Mouse (Mus musculus) frontal cortex, adult (tissue): ENCODE results near the gene Hspa12a.
A peak's percentile ranks its signal among the peaks of the same experiment; 100 is the strongest.

ENCODE experiments used
- ATAC-seq: cut with Nextera tagmentation; 2 replicates; pipeline ENCODE4 v1.9.2; 2017; ENCODE audit warnings: mild to moderate bottlenecking, moderate library complexity, mixed read lengths; ENCODE audit not compliant: low TSS enrichment

Hspa12a gene

DNA sequence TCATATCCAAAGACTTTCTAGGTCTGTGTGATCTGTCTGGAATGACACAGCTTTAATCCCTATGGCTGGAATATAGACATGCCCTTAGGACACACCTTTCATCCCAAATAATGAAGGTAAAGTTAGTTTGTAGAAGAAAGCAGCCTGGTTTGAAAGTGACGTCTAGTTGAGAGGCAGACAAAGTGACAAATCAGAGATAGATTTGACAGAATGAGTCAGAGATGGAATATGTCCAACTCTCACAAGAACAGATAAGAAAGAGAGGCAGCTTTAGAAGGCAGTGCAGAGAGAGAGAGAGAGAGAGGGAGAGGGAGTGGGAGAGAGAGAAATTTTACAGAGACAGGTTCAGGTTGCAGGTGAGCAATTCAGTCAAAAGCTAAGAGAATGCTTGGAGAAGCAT lies 119.1 kb downstream of the Hspa12a start:
- no peak for ATAC-seq

DNA sequence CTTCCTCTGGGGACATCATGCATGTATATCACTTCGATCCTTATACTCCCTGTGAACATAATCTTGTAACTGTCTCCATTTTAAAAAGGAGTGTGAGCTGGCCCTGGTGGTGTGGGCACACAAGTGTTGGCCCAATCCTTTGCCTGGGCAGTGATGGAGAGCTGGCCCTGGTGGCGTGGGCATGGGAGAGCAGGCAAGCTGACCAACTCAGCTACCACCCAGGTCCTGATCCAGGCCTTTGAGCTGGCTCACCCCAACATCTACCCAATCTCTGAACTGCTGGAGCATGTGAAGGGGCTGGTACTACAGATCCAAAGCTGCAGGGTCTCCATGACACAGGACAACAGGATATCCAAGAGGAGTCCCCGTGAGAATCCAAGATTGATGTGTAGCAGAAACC lies 120.2 kb downstream of the Hspa12a start:
- ATAC-seq: no peak

DNA sequence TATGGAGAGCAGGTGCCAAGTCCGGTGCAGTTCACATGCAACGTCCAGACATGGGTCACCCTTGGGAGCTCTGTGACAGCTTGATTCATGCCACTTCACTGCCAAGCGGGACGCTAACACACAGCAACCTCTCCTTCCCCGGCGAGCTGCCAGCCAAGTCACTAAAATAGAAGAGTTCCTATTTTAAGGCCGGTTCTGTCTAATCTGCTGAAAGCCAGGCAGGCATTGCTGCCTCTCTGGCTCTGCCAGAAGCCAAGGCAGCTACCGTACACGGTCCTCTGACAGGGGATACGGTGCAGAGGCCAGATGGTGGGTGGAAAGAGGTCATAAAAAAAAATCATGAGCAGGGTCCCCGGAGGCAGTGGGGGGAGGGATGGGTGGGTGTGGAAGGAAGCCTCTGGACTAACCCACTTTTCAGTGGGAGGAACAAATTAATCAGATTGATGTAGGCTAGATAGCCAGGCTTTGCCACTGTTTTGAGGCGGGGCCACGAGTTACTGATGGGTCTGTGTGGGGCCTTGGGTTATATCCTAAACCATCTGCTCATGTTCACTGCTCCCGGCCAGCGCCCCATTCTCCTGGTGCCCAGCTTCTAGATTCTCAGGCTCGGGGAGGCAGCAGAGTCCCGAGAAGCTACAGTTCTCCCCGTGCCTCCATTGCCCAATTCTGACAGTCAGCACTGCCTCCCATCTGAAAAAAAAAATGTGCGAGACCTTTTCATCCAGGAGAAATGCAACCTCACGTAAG lies 120.8 kb downstream of the Hspa12a start:
- ATAC-seq: peak; percentile 69

DNA sequence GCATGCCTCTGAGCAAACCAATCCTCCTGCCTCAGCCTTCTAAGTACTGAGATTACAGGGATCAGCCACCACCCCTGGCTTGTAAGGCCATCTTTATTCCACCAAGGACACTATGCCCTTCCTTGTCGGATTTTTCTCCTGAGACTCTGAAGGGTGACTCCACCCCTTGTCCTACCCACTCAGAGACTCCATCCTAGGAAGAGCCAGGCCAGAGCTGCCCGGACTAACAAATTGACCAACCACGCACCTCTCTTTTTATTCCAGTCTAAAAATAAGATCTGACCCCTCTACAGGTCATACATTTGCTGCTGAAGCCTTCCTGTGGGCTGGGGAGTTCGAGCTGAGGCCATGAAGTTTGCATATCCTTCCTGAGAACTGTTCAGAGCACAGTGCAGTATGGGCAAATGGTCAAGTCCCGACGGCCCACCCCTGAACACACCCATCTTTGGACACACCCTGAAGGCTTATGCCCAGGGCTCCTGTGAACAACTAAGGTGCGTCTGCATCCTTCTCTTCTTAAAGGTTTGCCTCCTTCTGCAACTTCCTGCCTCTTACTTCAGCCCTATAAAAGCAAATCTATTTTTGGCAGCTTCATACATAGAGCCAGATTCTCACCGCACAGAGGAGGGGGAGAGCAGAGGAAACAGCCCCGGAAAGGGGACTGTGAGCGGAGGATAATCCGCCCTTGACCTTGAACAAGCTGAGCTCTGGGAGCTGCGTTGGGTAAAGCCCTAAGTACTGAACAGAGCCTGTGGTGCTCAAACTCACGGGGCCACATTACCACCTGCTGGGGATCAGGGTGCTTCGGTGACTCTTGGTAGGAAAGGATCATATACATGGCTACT lies 124.7 kb downstream of the Hspa12a start:
- no peak for ATAC-seq

GRCm38 (mm10) chr19:58817398-58817797 lies 126.1 kb downstream of the Hspa12a start:
- ATAC-seq: no peak

DNA sequence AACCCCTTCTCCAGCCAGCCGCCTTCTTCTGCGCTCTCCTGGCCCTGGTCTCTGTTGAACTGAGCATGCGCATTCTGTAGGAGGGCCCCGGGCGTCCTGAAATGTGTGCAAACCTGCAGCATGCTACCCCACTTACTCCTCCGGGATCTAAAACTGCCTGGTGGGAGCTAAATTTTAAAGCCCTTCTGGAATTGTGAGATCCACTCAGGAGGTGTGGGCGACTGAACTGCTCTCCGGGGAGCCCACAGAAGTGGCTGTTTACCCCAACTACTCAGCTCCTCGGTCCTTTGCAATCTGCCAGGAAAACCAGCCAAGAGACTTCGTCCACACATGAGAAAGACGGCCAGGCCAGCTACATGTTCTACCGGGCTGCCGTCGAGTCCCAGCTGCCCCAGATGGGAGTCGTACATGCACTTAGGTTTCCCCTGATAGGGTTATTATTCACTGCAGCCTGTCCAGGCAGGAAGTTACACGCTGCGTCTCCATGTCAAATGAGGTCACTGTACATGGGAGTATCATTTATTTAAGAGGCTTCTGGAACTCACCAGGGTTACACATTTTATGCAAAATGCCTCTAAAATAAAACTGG lies 126.9 kb downstream of the Hspa12a start:
- ATAC-seq: peak; percentile 82

- no peak for ATAC-seq
These were observed 128.1 kb downstream of the Hspa12a start for GRCm38 (mm10) chr19:58815179-58815922.

GRCm38 (mm10) chr19:58810536-58810935 lies 132.9 kb downstream of the Hspa12a start:
- peak; percentile 42 for ATAC-seq

GRCm38 (mm10) chr19:58808864-58809263 lies 134.6 kb downstream of the Hspa12a start:
- ATAC-seq: no peak

- peak; percentile 75 for ATAC-seq
These were observed 137.1 kb downstream of the Hspa12a start for GRCm38 (mm10) chr19:58806364-58806763.

DNA sequence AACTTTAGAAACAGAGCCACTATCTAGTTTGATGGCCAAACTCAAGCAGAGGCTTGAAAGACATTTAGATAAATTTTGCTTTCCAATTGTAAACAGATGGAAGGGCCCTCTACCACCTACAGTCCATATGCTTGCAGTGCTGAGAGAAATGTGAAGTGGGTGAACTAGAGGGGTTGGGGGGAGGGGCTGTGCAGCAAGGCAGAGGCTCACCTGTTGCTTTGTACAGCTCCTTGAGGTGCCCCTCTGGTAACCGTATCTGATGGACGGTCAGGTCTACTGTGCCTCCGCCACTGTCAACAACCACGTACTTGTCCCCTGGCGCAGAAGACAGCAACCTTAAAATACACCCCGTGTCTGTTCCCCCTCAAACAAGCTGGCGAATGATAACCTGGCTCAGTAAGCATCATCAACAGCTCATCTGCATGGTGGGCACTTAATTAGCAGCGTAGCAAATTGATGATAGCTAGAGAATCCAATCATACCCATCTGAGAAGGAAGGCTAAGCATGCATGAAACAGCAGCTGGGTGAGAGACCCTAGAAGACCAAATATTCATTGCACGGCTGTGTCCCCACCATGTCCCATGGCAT lies 138.2 kb downstream of the Hspa12a start:
- peak; percentile 36; the same call in 1 of the 2 replicates for ATAC-seq

GRCm38 (mm10) chr19:58795114-58795669 lies 148.3 kb downstream of the Hspa12a start:
- no peak for ATAC-seq

DNA sequence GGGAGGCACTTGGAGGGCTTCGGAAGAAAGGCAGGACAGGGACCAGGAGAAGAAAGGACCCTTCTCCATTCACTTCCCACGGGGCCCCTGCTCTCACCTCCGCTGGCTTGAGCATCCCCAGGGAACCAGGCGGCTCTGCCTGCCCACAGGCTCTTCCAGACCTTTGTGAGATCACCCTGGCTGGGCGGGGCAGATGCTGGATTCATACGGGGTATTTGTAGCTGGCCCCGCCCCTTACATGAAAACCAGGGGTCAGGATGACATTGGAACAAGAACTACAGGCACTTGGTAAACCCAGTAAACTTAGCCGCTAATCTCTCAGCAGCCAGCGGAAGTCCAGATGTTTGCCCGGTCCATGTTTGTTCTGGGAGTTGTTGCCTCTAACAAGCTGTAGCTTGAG lies 149.2 kb downstream of the Hspa12a start, which contains the start of gene 1700019N19Rik:
TSS of gene 1700019N19Rik (minus strand) at position 178 of the 400 bp plus-strand sequence.
- no peak for ATAC-seq

DNA sequence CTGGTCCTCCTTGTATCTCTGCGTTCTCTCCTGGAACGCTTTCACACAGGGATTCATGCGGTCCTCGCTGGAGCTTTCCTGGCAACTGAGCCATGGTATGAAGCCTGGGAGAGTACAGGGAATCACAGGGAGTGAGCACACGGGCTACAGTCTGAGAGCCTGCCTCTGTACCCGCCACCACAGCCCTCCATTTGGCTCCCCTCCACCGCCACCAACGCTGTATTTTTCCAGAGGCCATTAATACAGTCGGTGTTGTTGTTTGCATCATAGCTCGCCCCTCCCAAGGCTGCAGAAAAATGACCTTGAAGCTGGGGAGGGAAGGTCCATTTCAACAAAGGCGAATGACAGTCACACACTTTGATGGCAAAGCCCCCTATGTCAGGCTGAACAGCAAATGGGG lies 154.3 kb downstream of the Hspa12a start:
- peak; percentile 71 for ATAC-seq

DNA sequence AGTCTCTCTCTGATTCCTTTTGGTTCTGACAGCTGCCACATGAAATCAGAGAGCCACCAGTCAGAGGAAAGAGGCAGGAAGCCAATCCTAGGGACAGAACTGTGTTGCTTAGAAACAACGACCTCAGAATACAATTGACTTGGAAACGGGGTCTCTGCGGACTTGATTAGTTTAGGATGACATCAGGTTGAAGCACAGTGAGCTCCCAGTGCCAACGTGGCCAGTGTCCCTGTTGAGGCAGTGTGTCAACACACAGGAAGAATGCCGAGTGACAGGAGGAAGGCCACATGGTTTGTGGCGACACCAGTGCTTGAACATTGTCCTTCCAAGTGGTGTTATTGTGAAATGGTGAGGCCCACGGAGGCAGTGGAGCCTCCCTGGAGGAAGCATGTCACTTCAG lies 159.5 kb downstream of the Hspa12a start:
- ATAC-seq: no peak

DNA sequence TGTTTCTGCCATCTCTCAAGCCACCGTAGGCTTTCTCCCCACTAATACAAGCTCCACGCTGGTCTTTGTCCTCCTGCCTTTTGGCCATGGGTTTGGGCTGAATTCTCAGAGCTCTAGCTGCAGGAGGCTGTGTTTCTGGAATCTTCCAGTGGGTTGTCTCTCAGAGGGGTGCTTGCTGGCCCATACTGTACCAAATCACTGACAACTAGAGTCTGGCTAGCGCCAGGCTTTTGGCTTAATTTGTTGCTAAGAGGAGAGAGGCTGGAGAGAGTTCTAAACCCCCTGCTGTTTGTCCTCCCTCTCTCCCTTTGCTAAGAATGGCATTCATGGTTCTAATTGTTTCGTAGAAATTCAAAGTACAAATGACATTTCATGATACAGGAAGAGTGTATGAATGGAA lies 161.9 kb downstream of the Hspa12a start:
- no peak for ATAC-seq

GRCm38 (mm10) chr19:58776461-58776860 lies 167.0 kb downstream of the Hspa12a start:
- ATAC-seq: no peak

DNA sequence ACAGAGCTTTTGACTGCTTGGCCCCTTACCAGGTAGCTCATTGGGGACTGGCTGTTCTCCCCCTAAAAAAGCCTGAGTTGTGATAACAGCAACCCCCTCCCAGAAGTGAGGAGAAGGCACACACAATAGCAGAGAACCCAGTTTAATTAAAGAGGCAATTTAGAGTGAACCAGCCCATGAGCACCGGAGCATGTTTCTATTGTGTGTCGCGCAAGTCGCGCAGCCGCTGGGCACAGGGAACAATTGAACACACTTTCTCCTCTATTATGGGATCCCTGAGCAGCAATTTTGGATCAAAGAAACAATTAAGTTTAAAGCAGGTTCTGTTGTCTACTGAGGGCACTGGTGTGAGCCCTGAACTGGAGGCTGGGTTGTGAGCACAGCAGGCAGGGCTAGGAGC lies 176.1 kb downstream of the Hspa12a start:
- ATAC-seq: no peak

GRCm38 (mm10) chr19:58762848-58763541 lies 180.5 kb downstream of the Hspa12a start:
- peak; percentile 91 for ATAC-seq

- no peak for ATAC-seq
These were observed 181.1 kb downstream of the Hspa12a start for GRCm38 (mm10) chr19:58762316-58762715.
